Mouse (Mus musculus) T-helper 17 cell (primary cell): Measurements from ENCODE around the gene Pik3cg.
"Not testable (repeated sequence)": the region's sequence is repeated elsewhere in the genome, so short reads cannot be mapped to it uniquely, and the experiment has no call there.

Experiments
- in situ Hi-C, 2 experiments: fragments of 300-600 bp; cut with MboI, MseI; formaldehyde crosslinking; loops; 1 replicate in 1 of 2; 2 replicates in 1 of 2; pipeline ENCODE4 v1.15.1; 2025; ENCODE audit warnings: high pct_unique_total_duplicates in 2 of 2

Pik3cg gene

GRCm38 (mm10) chr12:32207948-32208891, at the start of gene Pik3cg:
Pik3cg (minus strand) TSS chr12:32208659.
- in situ Hi-C loops: loop anchor here (10.0 kb wide), 2 partner anchors 553 to 617 kb away; partner anchors contain the start of genes Cog5 (in 1 of the 2) and Dus4l (in 1 of the 2)

GRCm38 (mm10) chr12:32248483-32248882, 40.0 kb upstream of the Pik3cg start:
- in situ Hi-C loops: loop anchor here (5.0 kb wide), 3 partner anchors 101 to 281 kb away; no protein-coding TSS in a partner anchor

GRCm38 (mm10) chr12:32245566-32246233, 37.2 kb upstream of the Pik3cg start:
- in situ Hi-C loops: loop anchor here (5.0 kb wide), 3 partner anchors 98 to 278 kb away; no protein-coding TSS in a partner anchor

GRCm38 (mm10) chr12:32243586-32243985, 35.1 kb upstream of the Pik3cg start:
- in situ Hi-C loops: no loop called here

GRCm38 (mm10) chr12:32239134-32239533, 30.7 kb upstream of the Pik3cg start:
- in situ Hi-C loops: not testable (repeated sequence)

GRCm38 (mm10) chr12:32238433-32238832, 30.0 kb upstream of the Pik3cg start:
- in situ Hi-C loops: no loop called here

- in situ Hi-C loops: no loop called here
These were observed 29.4 kb upstream of the Pik3cg start for GRCm38 (mm10) chr12:32237839-32238238.

GRCm38 (mm10) chr12:32237139-32237538, 28.7 kb upstream of the Pik3cg start:
- in situ Hi-C loops: no loop called here

- in situ Hi-C loops: no loop called here
These were observed 28.0 kb upstream of the Pik3cg start for GRCm38 (mm10) chr12:32236450-32236849.

- in situ Hi-C loops: no loop called here
These were observed 25.4 kb upstream of the Pik3cg start for GRCm38 (mm10) chr12:32233871-32234270.

GRCm38 (mm10) chr12:32231398-32231797, 22.9 kb upstream of the Pik3cg start:
- in situ Hi-C loops: no loop called here

- in situ Hi-C loops: loop anchor here in 1 of 2 experiments (10.0 kb wide), 1 partner anchor 1319 kb away; no protein-coding TSS in a partner anchor
These were observed 15.2 kb upstream of the Pik3cg start for GRCm38 (mm10) chr12:32223629-32224028.

- in situ Hi-C loops: loop anchor here in 1 of 2 experiments (10.0 kb wide), 1 partner anchor 1318 kb away; no protein-coding TSS in a partner anchor
These were observed 14.4 kb upstream of the Pik3cg start for GRCm38 (mm10) chr12:32222758-32223385.

- in situ Hi-C loops: loop anchor here in 1 of 2 experiments (10.0 kb wide), 1 partner anchor 1316 kb away; no protein-coding TSS in a partner anchor
These were observed 11.9 kb upstream of the Pik3cg start for GRCm38 (mm10) chr12:32220387-32220786.

- in situ Hi-C loops: no loop called here
These were observed 6.7 kb upstream of the Pik3cg start for GRCm38 (mm10) chr12:32215143-32215542.

GRCm38 (mm10) chr12:32212702-32213101, 4.2 kb upstream of the Pik3cg start:
- in situ Hi-C loops: no loop called here

- in situ Hi-C loops: no loop called here
These were observed 3.7 kb upstream of the Pik3cg start for GRCm38 (mm10) chr12:32212156-32212555.

GRCm38 (mm10) chr12:32211257-32211656, 2.8 kb upstream of the Pik3cg start:
- in situ Hi-C loops: no loop called here

- in situ Hi-C loops: loop anchor here (10.0 kb wide), 2 partner anchors 554 to 616 kb away; partner anchors contain the start of genes Cog5 (in 1 of the 2) and Dus4l (in 1 of the 2)
These were observed 492 bp upstream of the Pik3cg start for GRCm38 (mm10) chr12:32208951-32209350.

- in situ Hi-C loops: loop anchor here (10.0 kb wide), 2 partner anchors 552 to 618 kb away; partner anchors contain the start of genes Cog5 (in 1 of the 2) and Dus4l (in 1 of the 2)
These were observed 1.3 kb downstream of the Pik3cg start for GRCm38 (mm10) chr12:32207141-32207540.

GRCm38 (mm10) chr12:32203695-32204094, 4.8 kb downstream of the Pik3cg start:
- in situ Hi-C loops: loop anchor here (5.0 to 10.0 kb wide), 3 partner anchors 549 to 1099 kb away; partner anchors contain the start of genes Cog5 (in 1 of the 2) and Dus4l (in 1 of the 2)
